Mouse (Mus musculus) adrenal gland, postnatal 10 days (tissue): Measurements from ENCODE around the gene Eml1. TPM values are rescaled to one million over a fixed set of nuclear protein-coding genes. Genes with fewer than 3 reads are reported as not detected.

Experiments used
- DNase-seq: peaks from one replicate; pipeline ENCODE4 v3.0.0; 2021; ENCODE audit warnings: mixed read lengths
- long read RNA-seq, 2 experiments: library from polyadenylated mRNA; stranded (forward); transcript quantifications; one replicate each; pipeline ENCODE4 v2.0.0; 2021
- total RNA-seq, 2 experiments: library from RNA; stranded (reverse); gene quantifications; 2 replicates each; pipeline ENCODE4 v1.2.3; 2021

Eml1 gene
- 10 to 100 TPM; 32.8 to 36.7 TPM for total RNA-seq
- long read RNA-seq, experiment 1, full-length matches to known transcripts: 9 of 29 reads
- long read RNA-seq, experiment 1, partial matches to known transcripts: 11 of 29 reads
- long read RNA-seq, experiment 1, other reads (novel, unspliced or antisense): 9 of 29 reads
- long read RNA-seq, experiment 2, full-length matches to known transcripts: 18 of 30 reads
- long read RNA-seq, experiment 2, partial matches to known transcripts: 2 of 30 reads
- long read RNA-seq, experiment 2, other reads (novel, unspliced or antisense): 10 of 30 reads

GRCm38 (mm10) chr12:108370596-108371428 lies at the start of gene Eml1:
Gene Eml1 (plus strand): TSS chr12:108370957.
- DNase-seq: peak; percentile 45

DNA sequence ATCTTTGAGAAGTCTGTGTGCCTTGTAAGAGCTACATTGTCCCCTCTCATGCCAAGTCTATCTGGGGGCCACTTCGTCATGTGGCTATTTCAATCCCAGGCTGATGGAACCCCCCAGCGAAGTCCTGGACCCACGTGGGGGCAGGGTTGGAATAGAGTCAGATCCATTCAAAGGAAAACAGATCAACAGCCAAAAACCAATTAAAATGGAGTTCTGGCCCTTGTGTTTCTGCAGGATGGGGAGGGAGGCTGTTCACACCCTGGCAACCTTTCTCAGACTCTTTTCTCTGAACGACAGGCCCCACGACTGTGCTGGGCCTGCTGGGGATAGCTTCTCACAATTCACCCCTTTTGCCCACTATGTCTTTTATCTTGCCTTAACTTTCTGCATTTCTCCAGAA lies 44.4 kb upstream of the Eml1 start:
- no peak for DNase-seq

GRCm38 (mm10) chr12:108327889-108328491 lies 42.8 kb upstream of the Eml1 start:
- peak; percentile 51 for DNase-seq

DNA sequence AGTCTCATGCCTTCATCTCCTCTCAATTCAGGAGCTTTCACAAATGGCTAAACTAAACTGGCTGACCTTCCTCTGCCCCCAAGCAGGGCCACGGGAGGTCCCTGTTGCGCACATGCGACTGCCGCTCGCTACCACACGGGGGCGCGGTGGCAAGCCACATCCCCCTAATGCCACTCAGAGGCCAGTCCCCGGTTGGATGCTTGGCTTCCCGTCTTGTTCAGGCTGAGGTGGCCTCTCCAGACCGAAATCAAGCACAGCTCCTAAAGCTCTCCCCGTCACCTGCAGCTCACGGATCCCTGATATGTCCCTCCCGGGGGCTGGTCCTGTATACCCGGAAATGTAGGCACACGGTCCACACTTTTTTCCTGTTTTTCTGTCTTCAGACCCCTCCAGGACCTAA lies 37.7 kb upstream of the Eml1 start:
- peak; percentile 91 for DNase-seq

DNA sequence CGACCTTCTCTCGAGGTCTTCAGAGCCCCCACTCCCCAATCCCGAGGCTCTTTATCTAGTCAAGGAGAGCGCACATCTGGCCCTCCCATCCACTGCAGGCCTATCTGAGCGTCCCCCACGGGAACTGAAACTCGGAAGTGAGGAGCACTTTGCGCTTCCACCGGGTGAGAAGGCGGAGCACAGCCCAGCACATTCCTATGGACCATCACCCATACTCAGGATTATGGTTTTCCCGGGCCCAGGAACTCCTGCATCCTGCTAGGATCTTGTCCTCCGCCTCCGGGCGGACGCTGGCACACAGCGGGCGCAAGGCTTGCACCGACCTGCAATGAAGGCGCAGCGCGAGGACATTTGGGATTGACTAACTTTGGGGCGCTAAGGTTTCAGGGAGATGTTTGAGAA lies 37.3 kb upstream of the Eml1 start:
- no peak for DNase-seq

- peak; percentile 100 for DNase-seq
Measured at GRCm38 (mm10) chr12:108333895-108334445, 36.8 kb upstream of the Eml1 start, which contains the start of gene Cyp46a1. Gene Cyp46a1 (plus strand): TSS chr12:108334381.

GRCm38 (mm10) chr12:108334529-108334928 lies 36.2 kb upstream of the Eml1 start:
- DNase-seq: no peak

DNA sequence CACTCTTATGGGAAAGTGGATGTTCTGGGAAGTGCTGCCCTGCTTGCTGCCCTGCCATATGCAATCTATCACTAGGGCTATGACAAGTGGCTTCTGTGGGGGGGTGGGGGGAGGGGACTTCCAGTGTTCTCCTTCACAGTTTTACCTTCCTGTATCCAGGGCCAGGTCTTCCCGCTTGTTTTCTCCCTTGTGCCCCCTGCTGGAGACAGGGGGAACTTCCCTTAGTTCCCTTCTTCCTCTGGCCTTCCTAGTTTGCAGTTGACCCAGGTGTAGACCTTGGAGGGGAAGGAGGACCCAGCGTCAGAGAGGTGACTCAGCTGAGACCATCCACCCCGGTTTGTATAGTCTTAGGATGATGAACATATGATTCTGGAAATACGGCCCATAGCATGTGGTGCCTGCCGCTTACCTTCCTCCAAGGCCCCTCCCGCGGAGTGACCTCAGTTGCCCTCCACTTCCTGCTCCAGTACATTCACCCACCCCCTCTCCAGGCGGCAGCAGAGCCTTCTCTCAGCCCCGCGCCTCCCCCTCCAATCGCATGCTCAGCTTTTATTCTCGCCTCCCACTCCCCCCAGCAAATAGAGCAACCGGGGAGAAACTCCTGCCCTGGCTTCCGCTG lies 32.1 kb upstream of the Eml1 start:
- peak; percentile 54 for DNase-seq

- DNase-seq: no peak
Measured at GRCm38 (mm10) chr12:108348151-108348550, 22.6 kb upstream of the Eml1 start.

DNA sequence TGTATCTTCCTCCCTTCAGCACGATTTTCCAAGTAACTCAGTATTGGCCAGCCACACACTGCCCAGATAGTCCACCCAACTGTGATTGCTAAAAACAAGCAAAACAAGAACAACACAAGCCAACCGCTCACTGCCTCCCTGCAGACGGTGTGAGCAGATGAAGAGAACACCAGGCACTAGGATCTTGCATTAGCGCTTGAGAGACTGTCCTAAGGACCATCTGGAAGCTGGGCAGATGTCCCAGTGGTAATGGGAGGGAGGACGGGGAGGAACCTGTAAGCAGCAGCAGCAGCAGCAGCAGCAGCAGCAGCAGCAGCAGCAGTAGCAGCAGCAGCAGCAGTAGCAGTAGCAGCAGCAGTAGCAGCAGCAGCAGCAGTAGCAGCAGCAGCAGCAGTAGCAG lies 21.7 kb upstream of the Eml1 start:
- no peak for DNase-seq

GRCm38 (mm10) chr12:108350931-108351330 lies 19.8 kb upstream of the Eml1 start:
- DNase-seq: no peak

DNA sequence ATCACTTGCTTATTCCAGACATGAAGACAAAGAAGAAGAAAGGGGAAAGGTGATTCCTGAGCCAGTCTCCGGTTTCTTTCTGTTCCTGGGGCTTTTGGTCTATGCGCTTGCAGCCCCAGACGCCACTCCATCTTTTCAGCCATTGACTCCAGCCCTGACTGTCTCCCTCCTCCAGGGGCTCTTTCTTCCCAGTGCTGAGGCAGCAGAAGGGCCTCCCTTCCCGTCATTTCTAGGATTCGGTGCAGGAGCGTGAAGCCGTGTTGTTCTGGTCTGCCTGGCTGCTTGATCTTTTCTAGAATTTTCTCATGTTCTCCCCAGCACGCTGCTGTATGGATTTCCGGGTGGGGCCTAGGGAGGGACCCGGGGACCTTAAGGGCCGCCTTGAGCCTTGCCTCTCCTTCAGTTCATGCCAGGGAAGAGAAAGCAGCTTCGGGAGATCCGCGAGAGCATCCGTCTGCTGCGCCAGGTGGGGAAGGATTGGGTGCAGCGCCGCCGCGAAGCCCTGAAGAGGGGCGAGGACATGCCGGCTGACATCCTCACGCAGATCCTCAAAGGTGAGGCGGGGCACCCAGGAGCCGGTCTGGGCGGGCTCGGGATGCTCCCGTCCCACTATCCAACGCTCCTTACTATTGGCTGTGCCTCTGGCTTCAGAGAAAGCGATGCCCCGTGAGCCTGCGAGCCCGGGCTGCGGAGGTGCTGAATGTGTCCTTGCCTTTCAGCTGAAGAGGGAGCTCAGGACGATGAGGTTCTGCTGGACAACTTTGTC lies 18.2 kb upstream of the Eml1 start:
- no peak for DNase-seq

DNA sequence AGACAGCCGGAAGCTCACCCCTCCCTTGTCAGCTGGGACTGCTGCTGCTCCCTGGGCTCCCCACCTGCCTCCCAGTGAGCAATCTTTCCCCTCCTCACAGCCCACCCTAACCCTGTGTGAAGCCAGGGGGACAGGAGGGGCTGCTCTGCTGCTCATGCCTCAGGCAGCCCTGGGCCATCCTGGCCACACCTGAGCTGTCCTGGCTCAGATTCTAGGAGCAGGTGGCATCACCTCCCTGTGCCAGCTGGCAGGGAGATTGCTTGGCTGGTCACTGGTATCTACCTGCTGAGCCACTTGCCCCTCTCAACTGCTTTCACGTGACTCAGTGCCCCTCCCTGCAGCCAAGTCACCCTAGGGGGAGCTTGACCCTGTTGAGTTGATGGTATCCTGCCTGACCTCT lies 16.5 kb upstream of the Eml1 start:
- DNase-seq: no peak

GRCm38 (mm10) chr12:108355271-108355670 lies 15.5 kb upstream of the Eml1 start:
- no peak for DNase-seq

DNA sequence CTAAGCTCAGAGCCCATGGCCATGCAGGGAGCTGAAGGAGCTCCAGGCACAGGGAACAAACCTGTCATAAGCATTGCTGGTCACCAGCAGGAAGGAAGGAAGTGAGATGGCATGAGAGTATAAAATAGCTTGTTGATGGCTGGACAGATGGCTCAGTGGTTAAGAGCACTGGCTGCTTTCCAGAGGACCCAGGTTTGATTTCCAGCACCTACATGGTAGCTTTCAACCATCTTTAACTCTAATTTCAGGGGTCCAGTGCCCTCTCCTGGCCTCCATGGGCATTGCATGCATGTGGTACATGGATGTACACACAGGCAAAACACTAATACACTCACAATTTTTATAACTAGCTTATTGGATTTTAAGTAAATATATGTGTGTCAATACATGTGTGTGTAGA lies 14.8 kb upstream of the Eml1 start:
- no peak for DNase-seq

- DNase-seq: peak; percentile 91
Measured at GRCm38 (mm10) chr12:108363796-108364195, 7.0 kb upstream of the Eml1 start.

- DNase-seq: peak; percentile 76
Measured at GRCm38 (mm10) chr12:108365340-108365739, 5.4 kb upstream of the Eml1 start.

- DNase-seq: no peak
Measured at GRCm38 (mm10) chr12:108365868-108366267, 4.9 kb upstream of the Eml1 start.

GRCm38 (mm10) chr12:108367909-108368308 lies 2.8 kb upstream of the Eml1 start:
- DNase-seq: no peak

DNA sequence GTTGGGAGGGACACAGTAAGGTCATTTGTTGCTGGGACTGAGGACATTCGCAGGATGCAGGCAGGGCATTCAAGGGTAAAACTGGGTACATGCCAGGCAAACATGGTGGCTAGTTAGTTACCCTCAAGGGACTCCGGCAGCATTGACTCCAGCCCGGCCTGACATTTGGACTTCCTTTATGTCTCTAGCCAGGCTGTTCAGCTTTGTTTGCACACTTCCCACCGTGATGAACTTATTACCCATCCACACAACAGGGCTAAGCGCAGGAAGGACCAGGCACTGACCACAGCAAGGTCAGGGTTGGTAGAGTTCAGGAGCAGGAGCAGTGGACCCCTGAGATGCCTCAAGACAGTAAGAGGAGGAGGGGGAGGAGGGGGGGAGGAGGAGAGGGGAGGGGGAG lies 1.8 kb upstream of the Eml1 start:
- DNase-seq: no peak

- DNase-seq: no peak
Measured at GRCm38 (mm10) chr12:108371429-108371765, 640 bp downstream of the Eml1 start.

DNA sequence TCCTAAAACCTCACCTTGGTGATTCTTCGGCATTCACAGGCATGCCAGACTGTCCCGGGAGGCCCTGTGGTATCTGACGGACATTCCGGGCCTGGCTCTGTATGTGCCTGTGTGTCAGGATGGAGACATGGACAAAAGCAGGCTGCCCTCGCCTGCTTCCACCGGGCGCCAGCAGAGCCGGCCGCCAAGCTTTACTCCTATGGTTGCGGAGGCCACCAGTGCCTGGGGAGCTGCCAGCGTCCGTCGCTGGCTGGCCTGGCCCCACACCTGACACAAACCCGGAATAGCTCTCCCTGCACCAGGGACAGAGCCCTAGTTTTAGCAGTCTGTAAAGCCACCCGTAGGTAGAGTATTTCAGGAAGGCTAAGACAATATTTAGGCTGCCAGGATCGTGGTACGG lies 1.5 kb downstream of the Eml1 start:
- no peak for DNase-seq
